Comparison of ENCODE assay signal across 17 mouse cellular contexts in genomic region chr1:124429583-124429982, GRCm38 (mm10).
"Had no signal": no experiment of that assay in that cellular context is flagged by ENCODE, and none has a peak within 500 bp of the region (broad histone marks: within the 10 kb centered on the region; RNA-seq: fewer than 3 reads in every experiment).

No protein-coding gene starts in this region.

- H3K4me3 ChIP-seq: liver, embryonic 15.5 days; lung, embryonic 15.5 days; megakaryocyte, embryonic 14.5 days; neural tube, embryonic 12.5 days; stomach, embryonic 15.5 days had no signal

- H3K27me3 ChIP-seq: liver, embryonic 15.5 days; lung, embryonic 15.5 days; megakaryocyte, embryonic 14.5 days; neural tube, embryonic 12.5 days; stomach, embryonic 15.5 days had no signal

- DNase-seq: liver, postnatal 0 days; lung, adult 2 months; lung, postnatal 14 days; lung, postnatal 36 days; right cerebral cortex, postnatal 14 days; thymus, adult 2 months; thymus, postnatal 25 days; thymus, postnatal 4 days had no signal

- H3K36me3 ChIP-seq: liver, embryonic 15.5 days; lung, embryonic 15.5 days; neural tube, embryonic 12.5 days; stomach, embryonic 15.5 days had no signal

- H3K4me2 ChIP-seq: liver, embryonic 15.5 days; lung, embryonic 15.5 days; midbrain, embryonic 11.5 days; neural tube, embryonic 12.5 days; stomach, embryonic 15.5 days had no signal

- H3K27ac ChIP-seq: liver, embryonic 15.5 days; lung, embryonic 15.5 days; macrophage; neural tube, embryonic 12.5 days; stomach, embryonic 15.5 days; stomach, postnatal 0 days had no signal

- H3K9ac ChIP-seq: liver, embryonic 15.5 days; liver, postnatal 0 days; lung, embryonic 15.5 days; neural tube, embryonic 12.5 days; stomach, embryonic 15.5 days had no signal

- H3K9me3 ChIP-seq: liver, embryonic 15.5 days; lung, embryonic 15.5 days; megakaryocyte, embryonic 14.5 days; neural tube, embryonic 12.5 days; stomach, embryonic 15.5 days had no signal

- ATAC-seq: liver, postnatal 0 days; lung, postnatal 0 days had no signal

- H3K4me1 ChIP-seq: liver, embryonic 15.5 days; lung, embryonic 15.5 days; megakaryocyte, embryonic 14.5 days; neural tube, embryonic 12.5 days; stomach, embryonic 15.5 days had no signal
